ENCODE assay signal across 9 mouse cellular contexts in the genomic region with DNA sequence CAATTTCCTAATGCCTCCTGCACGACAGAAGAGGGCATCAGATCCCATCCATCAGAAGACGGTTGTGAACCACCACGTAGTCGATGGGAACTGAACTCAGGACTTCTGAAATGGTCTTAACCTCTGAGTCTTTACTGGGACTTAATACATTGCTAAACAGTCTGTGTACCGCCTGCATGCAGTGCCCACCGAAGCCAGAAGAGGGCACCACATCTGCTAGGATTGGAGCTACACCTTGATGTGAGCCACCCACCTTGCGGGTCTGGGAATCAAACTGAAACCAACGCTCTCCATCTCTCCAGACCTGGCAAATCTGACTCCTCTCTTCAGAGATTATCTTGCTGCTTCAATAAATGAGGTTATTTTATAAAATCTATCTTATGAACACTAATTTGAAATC. TPM values are rescaled to one million over a fixed set of nuclear protein-coding genes. Genes with fewer than 3 reads are reported as not detected.
DNase-seq lines count a peak whose midpoint lies in the region; TF ChIP-seq lines count a peak whose summit lies in the region.
"Had no signal": no experiment of that assay in that cellular context is flagged by ENCODE, and none has a peak within 500 bp of the region (broad histone marks: within the 10 kb centered on the region; RNA-seq: fewer than 3 reads in every experiment).

No protein-coding gene starts in this region.

- DNase-seq in gastrocnemius, adult 2 months, result peak; percentile 35
- DNase-seq in gastrocnemius, postnatal 25 days, result no peak
- DNase-seq in retina, postnatal 1 day, result peak; percentile 38
- no peak for DNase-seq in retina, embryonic 14.5 days (ENCODE audit: low spot score)
- peak; percentile 40 for DNase-seq in c-Kit-positive CD71-negative TER-119-negative erythroid progenitor cells, embryonic 14.5 days (ENCODE audit: low read depth)
- peak; percentile 31 to 68 for DNase-seq in heart, postnatal 10 days
- peak; percentile 38 for DNase-seq in mesoderm, embryonic 11.5 days (ENCODE audit: low read depth, low spot score)
- no peak for DNase-seq in adipocyte (ENCODE audit: low spot score)

- no peak overlapping the region for H3K27ac ChIP-seq in gastrocnemius, adult 2 months
- H3K27ac ChIP-seq: stomach, embryonic 15.5 days had no signal

- H3K4me3 ChIP-seq in gastrocnemius, adult 2 months, result no peak overlapping the region
- H3K4me3 ChIP-seq: stomach, embryonic 15.5 days had no signal

- intact Hi-C loops in gastrocnemius, adult 2 months (cut with DNase I), result no loop called here
- intact Hi-C loops in heart, postnatal 10 days (cut with DNase I), result no loop called here

- peak; percentile 58 for TF ChIP-seq CTCF in gastrocnemius, adult 2 months (IDR thresholded peaks at IDR 0.05)

RNA-seq across cellular contexts. Expression of gene Rnf2, which starts 3.7 kb away (rescaled TPM):
- total RNA-seq in gastrocnemius, adult 2 months (2021), result 10 to 100 TPM; 16.0 to 19.2 TPM
- 10 to 100 TPM; 10.4 to 13.5 TPM for total RNA-seq in gastrocnemius, postnatal 25 days (2021)
- total RNA-seq in heart, postnatal 10 days (2021), result 10 to 100 TPM; 25.5 to 27.5 TPM

Comparison
In these comparisons a context has a peak if more than half of its experiments do, and no peak if none do; other contexts are left out.
1. DNase-seq: peak in gastrocnemius, adult 2 months (single experiment), retina, postnatal 1 day (single experiment), c-Kit-positive CD71-negative TER-119-negative erythroid progenitor cells, embryonic 14.5 days (single experiment), heart, postnatal 10 days (2 of 2) and mesoderm, embryonic 11.5 days (single experiment); none in gastrocnemius, postnatal 25 days (single experiment), retina, embryonic 14.5 days (single experiment) and adipocyte (single experiment).